Mouse (Mus musculus) forebrain, embryonic 13.5 days (tissue): ENCODE results near the gene Olfr288. TPM values are rescaled to one million over a fixed set of nuclear protein-coding genes. Genes with fewer than 3 reads are reported as not detected.

Experiments used
- ATAC-seq: fragments of 200-750 bp; cut with Nextera tagmentation; 2 replicates; pipeline ENCODE4 v1.8.0; 2017
- H3K27ac ChIP-seq: fragments of 300-500 bp; sonication (generic); 2 replicates; pipeline ENCODE4 v1.5.1; 2015; ENCODE audit warnings: inconsistent platforms, mild to moderate bottlenecking, moderate library complexity
- H3K27me3 ChIP-seq: fragments of 300-500 bp; sonication (generic); 2 replicates; pipeline ENCODE4 v1.6.1; 2015; ENCODE audit warnings: mild to moderate bottlenecking, inconsistent platforms
- H3K36me3 ChIP-seq: fragments of 300-500 bp; sonication (generic); 2 replicates; pipeline ENCODE4 v1.6.1; 2015; ENCODE audit warnings: mild to moderate bottlenecking, inconsistent platforms; ENCODE audit not compliant: poor library complexity, severe bottlenecking
- H3K4me1 ChIP-seq: fragments of 300-500 bp; sonication (generic); 2 replicates; pipeline ENCODE4 v1.6.1; 2015; ENCODE audit warnings: inconsistent platforms
- H3K4me2 ChIP-seq: fragments of 300-500 bp; sonication (generic); 2 replicates; pipeline ENCODE4 v1.6.1; 2015; ENCODE audit warnings: inconsistent platforms, mild to moderate bottlenecking, moderate library complexity
- H3K4me3 ChIP-seq: fragments of 300-500 bp; sonication (generic); 2 replicates; pipeline ENCODE4 v1.5.1; 2015; ENCODE audit warnings: mild to moderate bottlenecking, inconsistent platforms
- H3K9ac ChIP-seq: fragments of 300-500 bp; sonication (generic); 2 replicates; pipeline ENCODE4 v1.6.1; 2015; ENCODE audit warnings: mild to moderate bottlenecking, inconsistent platforms
- H3K9me3 ChIP-seq: fragments of 300-500 bp; sonication (generic); replicated peaks from 2 replicates; pipeline ENCODE4 v1.6.1; 2016; ENCODE audit warnings: inconsistent platforms
- WGBS: fragments of 180-500 bp; shearing (Covaris S2); methylation state at CpG from one replicate; pipeline ENCODE4 v1.1.7; 2015; 5-methylcytosine and 5-hydroxymethylcytosine counted together
- polyA plus RNA-seq: library from polyadenylated mRNA; unstranded; fragments of >200 nt; fragmentation: Nextera tagmentation; extraction: Ambion mirVana; gene quantifications from 2 replicates; pipeline ENCODE4 v1.2.1, GENCODE M21; 2015

Gene Olfr288
- polyA plus RNA-seq: not detected in 2 replicates

DNA sequence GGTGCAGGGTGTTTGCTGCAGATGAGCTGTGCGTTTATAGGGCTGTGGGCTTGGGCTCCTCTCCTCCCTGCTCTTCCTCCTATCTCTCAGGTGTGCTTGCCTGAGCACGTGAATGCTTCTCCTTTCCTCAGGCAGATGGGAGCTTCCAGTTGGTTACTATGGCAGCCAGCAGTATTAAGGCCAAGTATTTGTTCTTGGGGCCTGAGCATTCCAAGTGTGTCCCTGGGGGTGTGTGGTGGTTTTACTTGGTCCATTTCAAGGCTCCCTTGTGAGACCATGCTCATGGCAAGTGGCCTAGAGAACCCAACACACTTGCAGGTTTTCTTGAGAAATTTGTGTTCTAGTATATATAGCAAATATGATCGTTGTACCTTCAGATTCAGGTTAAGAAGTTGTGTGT lies at the start of gene Olfr288:
Gene Olfr288, minus strand, starts transcription at position 101 of the 400 bp plus-strand sequence.
- H3K4me2 ChIP-seq: no peak within 1 kb of the TSS
- WGBS: 72% methylated on average over 3 of the region's 3 CpGs
- ATAC-seq: no peak
- no peaks in the 10 kb centered on the region for H3K36me3 ChIP-seq
- no peaks in the 10 kb centered on the region for H3K27me3 ChIP-seq
- no peak within 1 kb of the TSS for H3K9ac ChIP-seq
- H3K4me3 ChIP-seq: no peak within 1 kb of the TSS
- no peaks in the 10 kb centered on the region for H3K9me3 ChIP-seq
- no peak within 1 kb of the TSS for H3K27ac ChIP-seq
- no peaks in the 10 kb centered on the region for H3K4me1 ChIP-seq

GRCm38 (mm10) chr15:98235442-98235841 lies 40.1 kb upstream of the Olfr288 start:
- H3K36me3 ChIP-seq: no peaks in the 10 kb centered on the region
- H3K27ac ChIP-seq: no peak overlapping the region
- 93% methylated on average over 4 of the region's 4 CpGs for WGBS
- H3K9ac ChIP-seq: no peak overlapping the region
- H3K4me1 ChIP-seq: no peaks in the 10 kb centered on the region
- H3K27me3 ChIP-seq: no peaks in the 10 kb centered on the region
- H3K9me3 ChIP-seq: peaks cover 3% of the 10 kb centered on the region; the same call in 1 of the 2 replicates
- no peak overlapping the region for H3K4me2 ChIP-seq
- ATAC-seq: no peak
- no peak overlapping the region for H3K4me3 ChIP-seq

- Histone ChIP-seq H3K4me3 (no peak within 1 kb of the TSS), H3K4me2 (no peak within 1 kb of the TSS), H3K36me3 (no peaks in the 10 kb centered on the region), H3K4me1 (no peaks in the 10 kb centered on the region), H3K9me3 (peaks cover 3% of the 10 kb centered on the region; the same call in 1 of the 2 replicates), H3K9ac (no peak within 1 kb of the TSS), H3K27ac (no peak within 1 kb of the TSS), H3K27me3 (no peaks in the 10 kb centered on the region)
- no peak for ATAC-seq
- 86% methylated on average over 4 of the region's 4 CpGs for WGBS
Measured at GRCm38 (mm10) chr15:98234350-98234749, 39.0 kb upstream of the Olfr288 start, which contains the start of gene Olfr286. Gene Olfr286 (minus strand): TSS chr15:98234450.

- no peak overlapping the region for H3K27ac ChIP-seq
- no peak for ATAC-seq
- H3K9me3 ChIP-seq: no peaks in the 10 kb centered on the region
- H3K36me3 ChIP-seq: no peaks in the 10 kb centered on the region
- H3K4me3 ChIP-seq: no peak overlapping the region
- H3K27me3 ChIP-seq: no peaks in the 10 kb centered on the region
- WGBS: 67% methylated on average over 7 of the region's 7 CpGs
- H3K4me1 ChIP-seq: no peaks in the 10 kb centered on the region
- no peak overlapping the region for H3K9ac ChIP-seq
- H3K4me2 ChIP-seq: no peak overlapping the region
Measured at GRCm38 (mm10) chr15:98226096-98226495, 30.8 kb upstream of the Olfr288 start.

DNA sequence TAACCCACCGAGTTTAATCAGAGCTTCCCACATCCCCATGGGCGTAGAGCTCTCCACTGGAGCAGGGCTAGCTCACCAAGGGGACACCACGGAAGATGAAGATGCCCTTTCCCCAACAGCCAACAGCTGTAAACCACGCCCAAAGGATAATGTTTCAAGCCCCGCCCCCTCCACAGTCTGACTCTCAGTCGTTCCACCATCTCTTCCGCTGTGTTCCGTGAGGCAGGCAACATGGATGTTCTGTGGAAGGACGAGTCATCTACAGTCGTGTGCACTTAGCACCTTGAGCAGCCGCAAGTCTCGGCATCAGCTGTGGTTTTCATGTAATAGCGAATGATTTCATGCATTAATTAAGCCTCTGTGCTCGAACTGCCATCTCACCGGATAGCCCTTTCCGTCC lies 30.3 kb upstream of the Olfr288 start:
- Histone ChIP-seq H3K4me2 (no peak overlapping the region), H3K27me3 (no peaks in the 10 kb centered on the region), H3K36me3 (no peaks in the 10 kb centered on the region), H3K4me3 (no peak overlapping the region), H3K27ac (no peak overlapping the region), H3K4me1 (no peaks in the 10 kb centered on the region), H3K9ac (no peak overlapping the region), H3K9me3 (no peaks in the 10 kb centered on the region)
- ATAC-seq: no peak
- WGBS: 45% methylated on average over 16 of the region's 16 CpGs

- Histone ChIP-seq H3K4me2 (no peak overlapping the region), H3K27me3 (no peaks in the 10 kb centered on the region), H3K4me1 (no peaks in the 10 kb centered on the region), H3K36me3 (no peaks in the 10 kb centered on the region), H3K9ac (no peak overlapping the region), H3K27ac (no peak overlapping the region), H3K4me3 (no peak overlapping the region), H3K9me3 (no peaks in the 10 kb centered on the region)
- no peak for ATAC-seq
Measured at GRCm38 (mm10) chr15:98222377-98222776, 27.0 kb upstream of the Olfr288 start.

DNA sequence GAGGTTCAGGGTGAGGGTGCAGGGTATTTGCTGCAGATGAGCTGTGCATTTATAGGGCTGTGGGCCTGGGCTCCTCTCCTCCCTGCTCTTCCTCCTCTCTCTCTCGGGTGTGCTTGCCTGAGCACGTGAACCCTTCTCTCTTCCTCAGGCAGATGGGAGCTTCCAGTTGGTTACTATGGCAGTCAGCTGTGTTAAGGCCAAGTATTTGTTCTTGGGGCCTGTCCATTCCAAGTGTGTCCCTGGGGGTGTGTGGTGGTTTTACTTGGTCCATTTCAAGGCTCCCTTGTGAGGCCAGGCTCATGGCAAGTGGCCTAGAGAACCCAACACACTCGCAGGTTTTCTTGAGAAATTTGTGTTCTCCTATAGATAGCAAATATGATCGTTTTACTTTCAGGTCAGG lies 25.5 kb upstream of the Olfr288 start, which contains the start of the genes Gm44579 and Olfr287:
Gene Gm44579, minus strand, starts transcription at position 101 of the 400 bp plus-strand sequence.
Gene Olfr287, minus strand, starts transcription at position 180 of the 400 bp plus-strand sequence.
- H3K4me2 ChIP-seq: no peak within 1 kb of the TSS
- no peak within 1 kb of the TSS for H3K4me3 ChIP-seq
- H3K27me3 ChIP-seq: no peaks in the 10 kb centered on the region
- H3K27ac ChIP-seq: no peak within 1 kb of the TSS
- WGBS: 77% methylated on average over 4 of the region's 4 CpGs
- no peaks in the 10 kb centered on the region for H3K9me3 ChIP-seq
- H3K36me3 ChIP-seq: no peaks in the 10 kb centered on the region
- H3K4me1 ChIP-seq: no peaks in the 10 kb centered on the region
- no peak for ATAC-seq
- no peak within 1 kb of the TSS for H3K9ac ChIP-seq

DNA sequence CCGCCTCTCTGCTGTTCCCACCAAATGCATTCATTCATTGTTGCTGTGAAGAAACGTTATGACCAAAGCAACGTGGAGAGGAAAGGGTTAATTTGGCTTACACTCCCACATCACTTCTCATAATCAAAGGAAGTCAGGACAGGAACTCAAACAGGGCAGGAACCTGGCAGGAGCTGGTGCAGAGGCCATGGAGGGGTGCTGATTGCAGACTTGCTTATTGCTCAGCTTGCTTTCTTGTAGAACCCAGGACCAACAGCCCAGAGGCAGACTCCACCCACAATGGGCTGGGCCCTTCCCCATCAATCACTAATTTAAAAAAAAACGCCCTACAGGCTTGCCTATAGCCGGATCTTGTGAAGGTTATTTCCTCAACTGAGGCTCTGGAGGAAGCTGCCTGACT lies 18.8 kb upstream of the Olfr288 start:
- no peaks in the 10 kb centered on the region for H3K36me3 ChIP-seq
- H3K4me3 ChIP-seq: no peak overlapping the region
- no peak overlapping the region for H3K27ac ChIP-seq
- 82% methylated on average over 5 of the region's 5 CpGs for whole genome bisulfite sequencing
- H3K9ac ChIP-seq: no peak overlapping the region
- H3K4me1 ChIP-seq: no peaks in the 10 kb centered on the region
- H3K4me2 ChIP-seq: no peak overlapping the region
- H3K27me3 ChIP-seq: no peaks in the 10 kb centered on the region
- ATAC-seq: no peak
- no peaks in the 10 kb centered on the region for H3K9me3 ChIP-seq

DNA sequence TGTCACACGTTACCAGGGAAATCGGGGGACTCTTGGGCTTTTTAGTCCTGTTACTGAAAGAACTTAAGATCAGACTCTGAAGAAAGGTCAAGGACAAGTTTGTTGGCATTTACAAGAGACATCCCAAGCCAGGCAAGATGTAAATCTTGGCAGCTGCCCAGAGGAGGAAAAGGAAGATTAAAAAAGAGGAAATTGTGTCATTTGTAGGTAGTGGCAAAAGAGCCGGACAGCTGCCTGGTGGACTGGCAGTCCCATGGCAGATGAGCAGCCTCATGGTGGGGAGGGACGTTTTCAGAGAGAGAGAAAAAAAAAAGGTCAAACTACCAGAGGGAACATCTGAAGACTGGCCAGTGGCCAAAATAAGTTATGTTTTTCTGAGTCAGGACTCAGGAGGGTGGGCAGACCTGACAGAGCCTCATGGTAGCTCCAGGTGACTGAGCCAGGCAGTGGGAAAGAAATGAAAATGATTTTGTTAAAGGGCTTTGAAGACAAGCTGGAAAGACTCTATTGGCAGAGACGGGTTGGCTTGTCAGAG lies 18.1 kb upstream of the Olfr288 start:
- Histone ChIP-seq H3K4me1 (no peaks in the 10 kb centered on the region), H3K4me3 (no peak overlapping the region), H3K27me3 (no peaks in the 10 kb centered on the region), H3K4me2 (no peak overlapping the region), H3K36me3 (no peaks in the 10 kb centered on the region), H3K9ac (no peak overlapping the region), H3K9me3 (no peaks in the 10 kb centered on the region), H3K27ac (no peak overlapping the region)
- ATAC-seq: no peak
- 81% methylated on average over 5 of the region's 5 CpGs for WGBS

DNA sequence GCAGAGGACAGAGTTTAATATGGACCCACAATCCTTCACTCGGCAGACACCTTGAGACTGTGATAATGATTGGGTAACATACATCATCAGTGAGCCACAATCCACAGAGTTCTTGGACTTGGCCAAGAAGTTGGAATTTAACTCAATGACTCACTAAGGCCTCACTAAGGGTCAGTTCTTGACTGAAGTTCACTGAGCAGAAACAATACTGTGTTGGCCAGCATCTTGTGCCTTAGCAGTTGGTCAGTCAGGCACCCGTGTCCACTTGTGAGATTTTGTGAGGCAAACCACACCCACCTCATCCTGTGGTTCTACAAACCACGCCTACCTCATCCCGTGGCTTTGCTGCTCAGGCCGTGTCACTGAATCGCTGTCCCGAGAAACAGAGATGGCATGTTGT lies 14.3 kb upstream of the Olfr288 start:
- Histone ChIP-seq H3K27ac (no peak overlapping the region), H3K9ac (no peak overlapping the region), H3K4me1 (no peaks in the 10 kb centered on the region), H3K9me3 (no peaks in the 10 kb centered on the region), H3K27me3 (no peaks in the 10 kb centered on the region), H3K36me3 (no peaks in the 10 kb centered on the region), H3K4me2 (no peak overlapping the region), H3K4me3 (no peak overlapping the region)
- no peak for ATAC-seq
- WGBS: 83% methylated on average over 7 of the region's 7 CpGs

GRCm38 (mm10) chr15:98184456-98184855 lies 10.9 kb downstream of the Olfr288 start:
- peaks cover 4% of the 10 kb centered on the region for H3K27me3 ChIP-seq
- H3K36me3 ChIP-seq: no peaks in the 10 kb centered on the region
- peaks cover 5% of the 10 kb centered on the region for H3K4me1 ChIP-seq
- no peaks in the 10 kb centered on the region for H3K9me3 ChIP-seq
- H3K27ac ChIP-seq: no peak overlapping the region
- WGBS: 79% methylated on average over 4 of the region's 4 CpGs
- ATAC-seq: no peak
- no peak overlapping the region for H3K4me3 ChIP-seq
- no peak overlapping the region for H3K4me2 ChIP-seq
- no peak overlapping the region for H3K9ac ChIP-seq

DNA sequence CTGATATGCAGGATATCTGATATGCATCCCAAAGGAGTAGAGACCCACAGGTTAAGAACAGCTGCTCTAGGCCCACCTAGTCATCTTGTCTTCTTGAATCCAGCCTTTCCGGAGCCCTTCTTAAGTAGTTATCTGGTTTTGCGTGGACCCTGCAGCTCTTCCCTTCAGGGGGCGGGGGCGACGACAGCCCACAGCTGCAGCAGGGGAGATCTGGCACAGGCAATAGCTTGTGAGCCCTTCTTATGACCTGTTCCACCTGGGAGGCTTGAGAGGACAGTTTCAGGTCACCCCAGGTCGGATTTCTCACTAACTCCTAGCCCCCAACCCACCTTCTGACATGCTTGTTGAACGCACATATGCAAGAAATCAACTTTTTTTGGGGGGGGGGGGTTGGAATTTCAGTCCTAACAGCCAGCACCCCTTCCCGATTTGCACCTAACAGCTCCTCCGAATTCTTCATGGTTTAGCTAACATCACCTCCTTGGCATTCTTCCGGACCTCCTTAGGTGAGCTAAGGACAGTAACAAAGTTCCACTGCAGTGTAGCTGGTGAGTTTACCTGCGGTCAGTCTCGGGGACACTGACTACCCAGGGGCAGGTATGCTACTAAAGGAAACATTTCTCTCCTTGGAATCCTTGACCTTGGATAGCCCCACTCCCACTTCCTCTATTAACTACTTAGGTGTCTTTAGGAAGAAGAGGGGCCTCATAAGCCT lies 13.3 kb downstream of the Olfr288 start:
- no peaks in the 10 kb centered on the region for H3K36me3 ChIP-seq
- H3K4me3 ChIP-seq: no peak overlapping the region
- H3K9me3 ChIP-seq: no peaks in the 10 kb centered on the region
- no peak for ATAC-seq
- 74% methylated on average over 12 of the region's 12 CpGs for WGBS
- H3K4me2 ChIP-seq: no peak overlapping the region
- peaks cover 5% of the 10 kb centered on the region for H3K4me1 ChIP-seq
- peaks cover 22% of the 10 kb centered on the region for H3K27me3 ChIP-seq
- no peak overlapping the region for H3K27ac ChIP-seq
- H3K9ac ChIP-seq: no peak overlapping the region
